Mouse (Mus musculus) regulatory T cell (primary cell): ENCODE data around the gene Gucd1.
"Not testable (repeated sequence)": the region's sequence is repeated elsewhere in the genome, so short reads cannot be mapped to it uniquely, and the experiment has no call there.

Experiments
- in situ Hi-C: fragments of 300-600 bp; cut with MboI, MseI; formaldehyde crosslinking; loops from one replicate; pipeline ENCODE4 v1.15.1; 2025; ENCODE audit warnings: high pct_unique_total_duplicates

The Gucd1 gene

DNA sequence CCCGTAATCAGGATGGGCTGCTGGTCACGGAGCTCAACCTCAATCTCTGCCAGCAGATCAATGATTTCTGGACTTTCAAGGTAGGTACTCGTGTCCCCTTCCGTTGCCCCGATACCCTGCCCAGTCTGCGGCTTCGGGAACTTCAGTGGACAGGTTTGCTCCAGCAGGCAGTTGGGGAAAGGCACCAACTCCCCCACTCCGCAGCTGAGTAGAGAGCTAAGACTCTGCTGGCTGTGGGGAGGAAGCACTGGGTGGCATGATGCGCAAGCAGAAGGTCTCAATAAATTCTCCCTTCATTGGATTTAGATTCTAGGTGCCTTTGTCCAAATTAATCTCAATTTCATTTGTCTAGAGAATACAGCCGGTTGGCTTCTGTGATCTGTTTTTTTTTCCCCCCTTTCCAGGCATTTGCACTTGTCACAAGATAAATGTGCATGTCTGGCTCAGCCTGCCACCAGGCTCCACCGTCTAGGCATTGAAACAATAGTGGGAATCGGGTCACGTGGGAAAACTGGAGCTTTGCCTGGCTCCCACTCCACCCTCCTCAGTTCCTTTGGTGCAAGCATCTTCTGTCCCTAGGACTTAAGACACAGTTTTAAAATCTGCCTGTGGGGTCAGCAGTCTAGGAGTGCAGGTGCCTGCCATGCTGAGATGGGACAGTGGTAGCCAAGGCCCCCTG is 79.5 kb downstream of the Gucd1 start:
- in situ Hi-C loops = loop anchor here (5.0 kb wide), 2 partner anchors 111 to 251 kb away; no protein-coding TSS in a partner anchor

DNA sequence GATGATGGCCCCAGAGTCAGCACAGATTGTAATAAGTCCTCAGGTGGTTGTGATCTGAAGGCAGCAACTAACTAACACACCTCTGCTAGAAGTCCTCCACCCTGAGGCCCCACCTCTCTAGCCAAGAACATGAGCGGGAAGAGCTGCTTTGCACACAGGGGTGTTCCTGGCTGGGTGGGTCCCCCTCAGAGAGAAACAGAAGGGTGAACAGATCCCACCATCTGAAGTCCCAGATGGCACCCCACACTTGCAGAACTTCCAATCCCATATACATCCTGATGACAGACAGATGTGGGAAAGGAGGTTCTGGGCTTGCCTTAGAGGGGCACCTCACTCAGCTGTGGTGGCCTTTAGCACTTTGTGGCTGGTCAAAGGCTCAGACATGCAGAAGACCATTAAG is 80.5 kb downstream of the Gucd1 start:
- in situ Hi-C loops = loop anchor here (5.0 kb wide), 2 partner anchors 110 to 250 kb away; no protein-coding TSS in a partner anchor

GRCm38 (mm10) chr10:75436604-75437217 is 81.1 kb downstream of the Gucd1 start:
- in situ Hi-C loops = loop anchor here (5.0 kb wide), 2 partner anchors 109 to 249 kb away; no protein-coding TSS in a partner anchor

DNA sequence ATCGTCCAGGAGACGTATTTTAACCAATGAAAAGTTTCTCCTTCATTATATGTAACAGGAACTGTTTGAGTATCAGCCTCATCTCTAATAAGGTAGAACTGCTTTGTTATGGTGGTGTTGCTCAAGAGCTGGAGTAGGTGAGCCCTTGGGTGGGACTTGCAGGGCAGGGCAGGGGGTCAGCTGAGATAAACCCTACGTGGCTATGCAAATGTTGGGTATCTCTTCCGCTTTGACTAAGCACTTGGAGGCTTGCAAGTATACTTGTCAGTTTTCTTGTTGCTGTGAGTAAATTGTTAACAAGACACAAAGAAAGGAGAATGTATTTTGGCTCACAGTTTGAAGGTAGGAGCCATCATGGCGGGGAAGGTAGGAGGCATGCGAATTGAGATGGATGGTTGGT is 87.1 kb downstream of the Gucd1 start:
- in situ Hi-C loops = no loop called here

- in situ Hi-C loops = no loop called here
Measured at GRCm38 (mm10) chr10:75430147-75430537, 87.6 kb downstream of the Gucd1 start.

DNA sequence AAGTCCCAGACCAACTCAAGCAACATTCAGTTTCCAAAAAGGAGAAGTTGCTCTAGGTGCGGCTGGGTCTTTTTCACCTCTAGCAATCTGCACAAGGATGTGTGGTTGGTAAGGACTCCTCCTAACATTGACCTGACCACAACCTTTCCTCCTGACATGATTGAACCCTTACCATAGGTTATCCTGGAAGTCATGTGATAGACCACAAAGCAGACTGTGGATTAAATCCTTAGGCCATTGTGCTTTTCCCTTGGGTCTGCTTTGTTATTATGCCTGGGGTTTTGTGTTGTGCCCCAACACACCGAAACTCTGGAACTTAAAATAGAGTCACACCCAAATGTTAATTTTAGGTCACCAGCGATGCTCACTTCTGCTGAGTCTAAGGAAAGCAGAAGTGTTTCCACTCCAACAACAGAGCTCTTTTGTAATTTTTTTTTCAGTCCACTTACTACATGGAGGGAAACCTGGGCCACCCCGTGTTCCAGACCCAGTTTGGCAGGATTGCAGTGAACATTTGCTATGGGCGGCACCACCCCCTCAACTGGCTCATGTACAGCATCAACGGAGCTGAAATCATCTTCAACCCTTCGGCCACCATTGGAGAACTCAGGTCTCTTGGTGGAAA is 88.1 kb downstream of the Gucd1 start:
- in situ Hi-C loops = no loop called here

GRCm38 (mm10) chr10:75429004-75429380 is 88.8 kb downstream of the Gucd1 start:
- in situ Hi-C loops = no loop called here

- in situ Hi-C loops = no loop called here
Measured at GRCm38 (mm10) chr10:75428049-75429003, 89.4 kb downstream of the Gucd1 start.

DNA sequence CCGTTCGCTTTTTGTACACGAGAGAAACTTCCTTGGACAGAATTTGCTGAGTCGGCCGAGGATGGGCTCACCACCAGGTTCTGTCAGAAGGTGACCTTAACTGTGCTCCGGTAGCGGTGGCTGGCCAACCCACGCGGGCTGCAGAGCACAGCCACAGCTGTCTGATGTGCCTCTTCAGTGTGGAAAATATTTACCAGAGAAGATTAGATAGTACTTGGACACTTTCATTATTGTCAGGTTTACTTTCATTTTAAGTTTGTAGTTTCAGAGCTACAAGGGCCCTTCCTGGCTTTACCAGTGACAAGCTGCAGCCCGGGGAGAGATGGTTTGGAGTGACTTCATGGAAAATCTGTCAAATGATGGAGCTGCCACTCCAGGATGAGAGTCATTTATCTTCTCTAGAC is 93.3 kb downstream of the Gucd1 start:
- in situ Hi-C loops = no loop called here

DNA sequence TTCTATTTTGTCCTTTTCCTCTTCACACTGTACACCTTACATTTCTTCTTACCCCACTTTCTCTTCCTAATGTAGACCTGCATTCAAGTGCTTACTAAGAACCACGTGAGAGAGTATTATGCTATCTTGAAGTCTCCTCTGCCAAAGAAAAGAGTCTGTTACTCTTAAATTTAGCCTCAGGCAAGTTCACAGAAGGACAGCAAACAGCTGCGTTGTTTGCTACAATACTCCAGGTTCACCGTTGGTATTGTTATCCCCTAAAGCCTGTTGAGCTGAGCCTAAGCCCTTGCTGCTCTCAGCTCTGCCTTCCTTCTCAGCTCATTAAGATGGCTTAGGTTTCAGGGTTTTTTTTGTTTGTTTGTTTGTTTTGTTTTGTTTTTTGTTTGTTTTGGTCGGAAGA is 99.0 kb downstream of the Gucd1 start:
- in situ Hi-C loops = no loop called here

GRCm38 (mm10) chr10:75417363-75418042 is 100.3 kb downstream of the Gucd1 start:
- in situ Hi-C loops = no loop called here

GRCm38 (mm10) chr10:75414925-75415324 is 102.8 kb downstream of the Gucd1 start:
- in situ Hi-C loops = no loop called here

DNA sequence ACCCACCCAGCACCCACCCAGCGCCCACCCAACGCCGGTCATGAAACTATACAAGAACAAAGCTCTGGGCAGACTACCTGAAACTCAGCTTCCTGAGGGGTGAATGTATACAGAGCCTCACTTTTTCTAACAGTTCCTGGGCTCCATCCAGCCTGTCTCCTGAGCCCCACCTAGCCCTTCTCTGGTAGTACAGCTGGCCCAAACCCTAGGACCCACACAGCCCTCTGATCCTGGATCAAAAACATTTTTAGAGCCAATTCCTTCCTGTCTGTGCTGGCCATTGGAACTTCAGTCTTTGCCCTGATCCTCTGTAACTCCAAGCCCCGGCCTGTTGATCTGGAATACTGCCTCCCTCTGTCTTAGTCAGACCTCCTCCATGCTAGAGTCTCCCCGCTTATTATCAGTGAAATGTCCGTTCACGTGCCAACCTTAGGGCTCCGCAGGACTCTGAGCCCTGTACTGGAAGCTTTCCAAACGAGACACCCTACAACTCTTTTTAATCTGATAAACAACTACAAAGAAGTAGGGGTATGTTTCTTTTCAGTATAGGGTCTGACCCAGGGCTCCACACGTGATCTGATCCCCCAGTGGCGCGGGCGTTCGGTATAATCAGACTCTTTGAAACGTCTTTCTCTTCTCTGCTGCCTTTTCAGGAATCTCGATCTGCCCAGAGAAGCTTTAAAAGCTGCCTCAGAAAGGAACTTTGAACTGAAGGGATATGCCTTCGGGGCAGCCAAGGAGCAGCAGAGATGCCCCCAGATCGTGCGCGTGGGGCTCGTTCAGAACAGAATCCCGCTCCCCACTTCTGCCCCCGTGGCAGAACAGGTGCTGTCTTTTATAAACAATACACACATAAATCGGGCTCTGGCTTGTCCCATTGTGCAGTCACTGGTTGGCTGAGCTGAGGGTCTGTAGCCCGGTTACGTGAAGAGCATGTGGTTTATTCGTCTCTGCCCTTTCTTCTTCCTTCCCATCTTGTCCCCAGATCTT is 105.4 kb downstream of the Gucd1 start:
- in situ Hi-C loops = no loop called here

GRCm38 (mm10) chr10:75411343-75412113 is 106.2 kb downstream of the Gucd1 start:
- in situ Hi-C loops = not testable (repeated sequence)

DNA sequence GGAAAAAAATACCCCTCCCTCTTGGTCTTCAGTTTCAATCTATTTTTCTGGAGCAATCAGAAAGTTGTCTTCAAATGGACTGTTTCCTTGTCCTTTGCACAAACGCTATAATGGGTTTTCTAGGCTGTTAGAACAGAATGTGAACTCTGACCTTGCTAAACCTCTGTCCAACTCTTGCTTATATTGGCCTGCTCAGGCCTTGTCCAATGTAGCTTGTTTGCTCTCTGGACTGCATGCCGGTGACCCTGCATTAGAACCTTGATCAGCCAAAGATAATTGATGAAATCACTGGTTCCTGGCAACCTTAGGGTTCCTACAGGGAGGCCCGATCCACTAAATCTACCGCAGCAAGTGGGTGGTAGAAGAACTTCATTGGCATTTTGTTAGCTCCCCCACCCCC is 110.0 kb downstream of the Gucd1 start:
- in situ Hi-C loops = no loop called here

- in situ Hi-C loops = no loop called here
Measured at GRCm38 (mm10) chr10:75406755-75407154, 111.0 kb downstream of the Gucd1 start.

- in situ Hi-C loops = no loop called here
Measured at GRCm38 (mm10) chr10:75405916-75406315, 111.9 kb downstream of the Gucd1 start.

GRCm38 (mm10) chr10:75400958-75401357 is 116.8 kb downstream of the Gucd1 start, which contains the start of gene Upb1:
Upb1 (plus strand) TSS chr10:75401115.
- in situ Hi-C loops = no loop called here

DNA sequence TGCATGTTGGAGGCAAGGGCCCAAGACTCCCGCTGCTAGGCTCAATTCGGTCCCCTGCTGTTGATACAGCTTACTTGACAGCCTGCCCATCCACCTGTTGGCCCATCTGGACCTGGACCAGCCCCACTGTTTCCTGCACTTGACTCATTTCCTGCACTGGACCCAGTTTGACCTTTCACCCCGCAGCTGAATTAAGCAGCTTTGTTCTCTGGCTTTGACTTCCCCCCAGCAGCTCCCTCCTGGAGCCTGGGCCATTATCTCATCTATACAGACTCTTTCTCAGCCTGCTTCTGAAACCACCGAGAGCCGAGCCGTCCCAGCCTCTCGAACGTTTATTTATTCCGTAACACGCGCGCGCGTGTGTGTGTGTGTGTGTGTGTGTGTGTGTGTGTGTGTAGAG is 120.8 kb downstream of the Gucd1 start:
- in situ Hi-C loops = no loop called here
